Mouse (Mus musculus): Measurements from ENCODE around the gene Ripor3. TPM values are rescaled to one million over a fixed set of nuclear protein-coding genes. Genes with fewer than 3 reads are reported as not detected.

The Ripor3 gene
- total and polyA plus RNA-seq, 3 experiments, result 1.9 to 6.9 (median 6.5) TPM

GRCm38 (mm10) chr2:167999145-167999743 lies 11.2 kb downstream of the Ripor3 start:
- Histone ChIP-seq H3K27me3 (ENCODE audit: insufficient read depth, low read length) (peaks cover 24% of the 10 kb centered on the region), H3K9me3 (replicated peaks) (no peaks in the 10 kb centered on the region), H3K4me1 (ENCODE audit: insufficient read depth, low read depth, low read length) (peaks cover 9% of the 10 kb centered on the region), H3K36me3 (replicated peaks) (no peaks in the 10 kb centered on the region), H3K4me3 (ENCODE audit: low read depth, low read length) (no peak overlapping the region)
- no peak for TF ChIP-seq POLR2AphosphoS5 (IDR thresholded peaks at IDR 0.05; ENCODE audit: insufficient replicate concordance, low read depth, low read length)
- no peak for TF ChIP-seq TAL1 (conservative IDR thresholded peaks at IDR 0.05; ENCODE audit: low read depth, low read length)
- no peak for TF ChIP-seq CTCF (IDR thresholded peaks at IDR 0.05; ENCODE audit: low read depth, low read length)
- no peak for TF ChIP-seq GATA2 (IDR thresholded peaks at IDR 0.05; ENCODE audit: borderline replicate concordance, low read depth, low read length)
- no peak for TF ChIP-seq GATA1 (IDR thresholded peaks at IDR 0.05; ENCODE audit: borderline replicate concordance, low read length)
- DNase-seq (ENCODE audit: low spot score) (no peak), ATAC-seq (ENCODE audit: extremely low read depth, insufficient number of reproducible peaks, low FRiP score, poor library complexity, severe bottlenecking) (no peak)

GRCm38 (mm10) chr2:167997562-167997961 lies 12.9 kb downstream of the Ripor3 start:
- no peak for DNase-seq (ENCODE audit: low spot score)
- Histone ChIP-seq H3K9me3 (replicated peaks) (no peaks in the 10 kb centered on the region), H3K27me3 (ENCODE audit: insufficient read depth, low read length) (peaks cover 28% of the 10 kb centered on the region), H3K4me3 (ENCODE audit: low read depth, low read length) (no peak overlapping the region), H3K4me1 (ENCODE audit: insufficient read depth, low read depth, low read length) (peaks cover 9% of the 10 kb centered on the region), H3K36me3 (replicated peaks) (no peaks in the 10 kb centered on the region)
- no peak for ATAC-seq (ENCODE audit: extremely low read depth, insufficient number of reproducible peaks, low FRiP score, poor library complexity, severe bottlenecking)
- no peak for TF ChIP-seq GATA2 (IDR thresholded peaks at IDR 0.05; ENCODE audit: borderline replicate concordance, low read depth, low read length)
- no peak for TF ChIP-seq CTCF (IDR thresholded peaks at IDR 0.05; ENCODE audit: low read depth, low read length)
- TF ChIP-seq POLR2AphosphoS5 (IDR thresholded peaks at IDR 0.05; ENCODE audit: insufficient replicate concordance, low read depth, low read length), result no peak
- TF ChIP-seq TAL1 (conservative IDR thresholded peaks at IDR 0.05; ENCODE audit: low read depth, low read length), result no peak
- TF ChIP-seq GATA1 (IDR thresholded peaks at IDR 0.05; ENCODE audit: borderline replicate concordance, low read length), result no peak

GRCm38 (mm10) chr2:167996672-167997215 lies 13.7 kb downstream of the Ripor3 start:
- H3K27me3 ChIP-seq (ENCODE audit: insufficient read depth, low read length), result peaks cover 29% of the 10 kb centered on the region
- TF ChIP-seq GATA1 (IDR thresholded peaks at IDR 0.05; ENCODE audit: borderline replicate concordance, low read length) (no peak), CTCF (IDR thresholded peaks at IDR 0.05; ENCODE audit: low read depth, low read length) (no peak), TAL1 (conservative IDR thresholded peaks at IDR 0.05; ENCODE audit: low read depth, low read length) (no peak), GATA2 (IDR thresholded peaks at IDR 0.05; ENCODE audit: borderline replicate concordance, low read depth, low read length) (no peak), POLR2AphosphoS5 (IDR thresholded peaks at IDR 0.05; ENCODE audit: insufficient replicate concordance, low read depth, low read length) (no peak)
- H3K4me1 ChIP-seq (ENCODE audit: insufficient read depth, low read depth, low read length), result peaks cover 9% of the 10 kb centered on the region
- DNase-seq (ENCODE audit: low spot score) (no peak), ATAC-seq (ENCODE audit: extremely low read depth, insufficient number of reproducible peaks, low FRiP score, poor library complexity, severe bottlenecking) (no peak)
- H3K4me3 ChIP-seq (ENCODE audit: low read depth, low read length), result no peak overlapping the region
- no peaks in the 10 kb centered on the region for H3K9me3 ChIP-seq (replicated peaks)
- no peaks in the 10 kb centered on the region for H3K36me3 ChIP-seq (replicated peaks)

- ATAC-seq (ENCODE audit: extremely low read depth, insufficient number of reproducible peaks, low FRiP score, poor library complexity, severe bottlenecking), result no peak
Observed at GRCm38 (mm10) chr2:167995870-167996635, 14.4 kb downstream of the Ripor3 start.

GRCm38 (mm10) chr2:167993260-167993659 lies 17.2 kb downstream of the Ripor3 start:
- H3K9me3 ChIP-seq (replicated peaks), result no peaks in the 10 kb centered on the region
- H3K36me3 ChIP-seq (replicated peaks), result no peaks in the 10 kb centered on the region
- ATAC-seq (ENCODE audit: extremely low read depth, insufficient number of reproducible peaks, low FRiP score, poor library complexity, severe bottlenecking), result no peak
- no peak for TF ChIP-seq TAL1 (conservative IDR thresholded peaks at IDR 0.05; ENCODE audit: low read depth, low read length)
- TF ChIP-seq POLR2AphosphoS5 (IDR thresholded peaks at IDR 0.05; ENCODE audit: insufficient replicate concordance, low read depth, low read length), result no peak
- TF ChIP-seq GATA2 (IDR thresholded peaks at IDR 0.05; ENCODE audit: borderline replicate concordance, low read depth, low read length), result no peak
- TF ChIP-seq GATA1 (IDR thresholded peaks at IDR 0.05; ENCODE audit: borderline replicate concordance, low read length), result no peak
- no peak for TF ChIP-seq CTCF (IDR thresholded peaks at IDR 0.05; ENCODE audit: low read depth, low read length)
- DNase-seq (ENCODE audit: low spot score), result no peak
- peaks cover 31% of the 10 kb centered on the region for H3K27me3 ChIP-seq (ENCODE audit: insufficient read depth, low read length)
- no peak overlapping the region for H3K4me3 ChIP-seq (ENCODE audit: low read depth, low read length)
- peaks cover 9% of the 10 kb centered on the region for H3K4me1 ChIP-seq (ENCODE audit: insufficient read depth, low read depth, low read length)

More at GRCm38 (mm10) chr2:167995870-167996635, 14.4 kb downstream of the Ripor3 start:
- Histone ChIP-seq H3K4me1 (ENCODE audit: insufficient read depth, low read depth, low read length) (peaks cover 9% of the 10 kb centered on the region), H3K4me3 (ENCODE audit: low read depth, low read length) (no peak overlapping the region), H3K36me3 (replicated peaks) (no peaks in the 10 kb centered on the region), H3K9me3 (replicated peaks) (no peaks in the 10 kb centered on the region), H3K27me3 (ENCODE audit: insufficient read depth, low read length) (peaks cover 29% of the 10 kb centered on the region)
- TF ChIP-seq GATA2 (IDR thresholded peaks at IDR 0.05; ENCODE audit: borderline replicate concordance, low read depth, low read length), result no peak
- TF ChIP-seq CTCF (IDR thresholded peaks at IDR 0.05; ENCODE audit: low read depth, low read length), result no peak
- TF ChIP-seq GATA1 (IDR thresholded peaks at IDR 0.05; ENCODE audit: borderline replicate concordance, low read length), result no peak
- TF ChIP-seq TAL1 (conservative IDR thresholded peaks at IDR 0.05; ENCODE audit: low read depth, low read length), result no peak
- no peak for TF ChIP-seq POLR2AphosphoS5 (IDR thresholded peaks at IDR 0.05; ENCODE audit: insufficient replicate concordance, low read depth, low read length)
- no peak for DNase-seq (ENCODE audit: low spot score)

DNA sequence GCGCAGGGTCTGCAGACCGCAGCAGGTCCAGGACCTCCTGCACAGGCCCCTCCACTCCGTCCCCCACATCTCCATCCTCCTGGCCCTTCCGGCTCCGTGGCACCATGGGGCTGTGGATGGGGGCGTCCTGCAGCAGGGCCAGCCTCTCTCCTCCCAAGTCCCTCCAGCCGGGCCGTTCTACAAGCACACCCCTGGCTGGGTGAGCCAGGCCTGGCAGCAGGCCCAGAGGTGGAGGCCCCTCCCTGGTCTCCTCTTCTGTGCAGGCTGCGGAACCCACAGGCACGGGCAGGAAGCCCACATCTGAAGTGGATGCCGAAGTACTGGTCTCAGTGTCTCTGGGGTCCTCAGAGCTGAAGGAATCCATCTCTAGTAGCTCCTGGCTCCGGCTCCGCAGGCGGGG lies 21.1 kb downstream of the Ripor3 start:
- Histone ChIP-seq H3K36me3 (replicated peaks) (no peaks in the 10 kb centered on the region), H3K4me1 (ENCODE audit: insufficient read depth, low read depth, low read length) (no peaks in the 10 kb centered on the region), H3K27me3 (ENCODE audit: insufficient read depth, low read length) (peaks cover 22% of the 10 kb centered on the region; the same call in 1 of the 2 replicates), H3K4me3 (ENCODE audit: low read depth, low read length) (no peak overlapping the region), H3K9me3 (replicated peaks) (no peaks in the 10 kb centered on the region)
- no peak for DNase-seq (ENCODE audit: low spot score)
- no peak for ATAC-seq (ENCODE audit: extremely low read depth, insufficient number of reproducible peaks, low FRiP score, poor library complexity, severe bottlenecking)
- TF ChIP-seq CTCF (IDR thresholded peaks at IDR 0.05; ENCODE audit: low read depth, low read length) (no peak), GATA2 (IDR thresholded peaks at IDR 0.05; ENCODE audit: borderline replicate concordance, low read depth, low read length) (no peak), POLR2AphosphoS5 (IDR thresholded peaks at IDR 0.05; ENCODE audit: insufficient replicate concordance, low read depth, low read length) (no peak), TAL1 (conservative IDR thresholded peaks at IDR 0.05; ENCODE audit: low read depth, low read length) (no peak), GATA1 (IDR thresholded peaks at IDR 0.05; ENCODE audit: borderline replicate concordance, low read length) (no peak)

Data from G1E (cell line).